Mouse (Mus musculus): ENCODE measurements around the gene Gosr1. TPM values are rescaled to one million over a fixed set of nuclear protein-coding genes. Genes with fewer than 3 reads are reported as not detected.

Gene Gosr1
- polyA plus RNA-seq, 1 experiment = 0.34 TPM

DNA sequence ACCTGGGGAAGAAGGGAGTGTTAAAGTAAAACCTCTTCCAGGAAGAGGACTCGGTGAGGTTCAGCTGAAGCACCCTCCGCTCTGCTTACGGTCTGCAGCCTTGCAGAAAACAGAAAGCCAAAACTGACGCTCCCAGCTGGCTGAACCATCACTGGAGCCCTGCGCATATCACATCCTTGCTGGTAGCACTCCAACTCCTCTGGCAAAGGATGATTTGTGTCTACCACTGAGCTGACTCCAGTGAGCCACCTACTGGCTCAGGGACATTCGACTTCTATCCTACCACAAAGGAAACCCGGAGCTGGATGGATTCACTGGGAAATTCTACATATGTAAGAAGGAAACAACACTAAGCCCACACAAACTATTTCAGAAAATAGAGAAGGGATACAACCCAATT, 18.8 kb downstream of the Gosr1 start:
- TF ChIP-seq TAL1 (IDR thresholded peaks at IDR 0.05; ENCODE audit: low read length) = no peak
- TF ChIP-seq GATA1 (IDR thresholded peaks at IDR 0.05; ENCODE audit: low read length) = no peak
- Histone ChIP-seq H3K36me3 (ENCODE audit: control insufficient read depth) (peaks cover 73% of the 10 kb centered on the region), H3K4me3 (replicated peaks) (no peak overlapping the region), H3K27me3 (ENCODE audit: control insufficient read depth) (no peaks in the 10 kb centered on the region), H3K4me1 (ENCODE audit: control insufficient read depth) (no peaks in the 10 kb centered on the region), H3K9me3 (ENCODE audit: control insufficient read depth, low read length) (no peaks in the 10 kb centered on the region)

DNA sequence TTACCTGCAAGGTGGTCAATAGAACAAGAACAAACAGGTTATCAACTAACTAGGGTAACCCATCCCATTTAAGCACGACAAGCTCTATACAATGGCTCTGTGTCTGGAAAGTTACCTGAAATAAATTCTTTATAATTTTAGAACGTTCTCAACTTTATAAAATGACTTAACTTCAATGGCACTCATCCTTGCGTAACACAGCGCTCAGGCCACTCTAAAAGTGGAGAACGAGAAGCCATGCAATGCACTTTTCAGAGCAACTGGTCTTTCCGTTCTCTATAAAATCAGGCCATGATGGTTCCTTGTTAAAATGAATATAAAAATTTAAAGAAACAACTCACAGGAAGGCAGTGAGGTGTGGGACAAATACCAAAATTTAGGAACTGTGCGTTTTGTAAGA, 20.9 kb downstream of the Gosr1 start:
- Histone ChIP-seq H3K36me3 (ENCODE audit: control insufficient read depth) (peaks cover 61% of the 10 kb centered on the region), H3K4me1 (ENCODE audit: control insufficient read depth) (no peaks in the 10 kb centered on the region), H3K27me3 (ENCODE audit: control insufficient read depth) (no peaks in the 10 kb centered on the region), H3K9me3 (ENCODE audit: control insufficient read depth, low read length) (no peaks in the 10 kb centered on the region), H3K4me3 (replicated peaks) (no peak overlapping the region)
- TF ChIP-seq TAL1 (IDR thresholded peaks at IDR 0.05; ENCODE audit: low read length) = no peak
- TF ChIP-seq GATA1 (IDR thresholded peaks at IDR 0.05; ENCODE audit: low read length) = no peak

DNA sequence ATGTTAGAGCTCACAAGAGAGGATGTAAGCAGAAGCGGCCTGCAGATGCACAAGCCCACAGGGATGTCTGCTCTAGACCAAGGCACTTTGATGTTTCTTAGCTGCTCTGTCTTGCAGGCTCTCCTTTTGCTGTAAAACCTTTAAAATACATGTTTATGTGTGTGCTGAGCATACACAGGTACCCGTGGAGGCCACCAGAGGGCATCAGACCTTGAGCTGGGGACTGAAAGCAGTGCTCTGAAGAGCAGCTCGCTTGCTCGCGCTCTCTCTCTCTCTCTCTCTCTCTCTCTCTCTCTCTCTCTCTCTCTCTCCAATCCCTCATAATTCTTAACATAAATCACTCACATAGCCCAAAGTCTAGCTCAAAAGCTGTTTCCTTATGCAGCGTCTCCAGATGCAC, 24.3 kb downstream of the Gosr1 start:
- peaks cover 56% of the 10 kb centered on the region for H3K36me3 ChIP-seq (ENCODE audit: control insufficient read depth)

DNA sequence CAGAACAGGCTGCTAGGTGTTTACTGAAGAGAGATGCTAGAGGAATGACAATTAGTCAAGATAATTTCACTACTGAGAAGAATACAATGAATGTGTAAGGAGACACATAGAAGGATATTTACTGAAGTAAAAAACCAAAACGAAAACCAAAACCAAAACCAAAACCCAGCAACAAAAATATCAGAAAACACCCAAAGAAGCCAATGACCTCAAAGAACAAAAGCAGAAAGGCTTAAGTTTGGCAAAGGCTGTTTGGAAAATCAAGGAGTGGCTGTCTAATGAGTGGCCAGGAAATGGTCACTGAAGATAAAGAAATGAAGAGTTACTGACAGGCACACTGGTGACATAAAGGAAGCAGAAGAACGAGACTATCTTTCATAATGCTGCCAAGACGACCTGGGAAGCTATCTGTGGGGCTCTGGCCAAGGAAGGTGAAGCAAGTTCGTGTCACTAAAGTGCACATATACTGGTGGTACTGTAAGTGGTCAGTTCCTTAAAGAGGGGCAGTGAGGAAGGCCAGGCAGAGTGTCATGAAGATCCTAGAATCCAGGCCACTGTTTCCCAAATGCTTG, 27.5 kb downstream of the Gosr1 start:
- Histone ChIP-seq H3K4me3 (replicated peaks) (no peak overlapping the region), H3K36me3 (ENCODE audit: control insufficient read depth) (peaks cover 57% of the 10 kb centered on the region)
- TF ChIP-seq GATA1 (IDR thresholded peaks at IDR 0.05; ENCODE audit: low read length) (no peak), TAL1 (IDR thresholded peaks at IDR 0.05; ENCODE audit: low read length) (no peak)

More for the DNA sequence above, 24.3 kb downstream of the Gosr1 start:
- no peak for TF ChIP-seq TAL1 (IDR thresholded peaks at IDR 0.05; ENCODE audit: low read length)
- TF ChIP-seq GATA1 (IDR thresholded peaks at IDR 0.05; ENCODE audit: low read length) = no peak
- Histone ChIP-seq H3K9me3 (ENCODE audit: control insufficient read depth, low read length) (no peaks in the 10 kb centered on the region), H3K27me3 (ENCODE audit: control insufficient read depth) (no peaks in the 10 kb centered on the region), H3K4me3 (replicated peaks) (no peak overlapping the region), H3K4me1 (ENCODE audit: control insufficient read depth) (no peaks in the 10 kb centered on the region)

DNA sequence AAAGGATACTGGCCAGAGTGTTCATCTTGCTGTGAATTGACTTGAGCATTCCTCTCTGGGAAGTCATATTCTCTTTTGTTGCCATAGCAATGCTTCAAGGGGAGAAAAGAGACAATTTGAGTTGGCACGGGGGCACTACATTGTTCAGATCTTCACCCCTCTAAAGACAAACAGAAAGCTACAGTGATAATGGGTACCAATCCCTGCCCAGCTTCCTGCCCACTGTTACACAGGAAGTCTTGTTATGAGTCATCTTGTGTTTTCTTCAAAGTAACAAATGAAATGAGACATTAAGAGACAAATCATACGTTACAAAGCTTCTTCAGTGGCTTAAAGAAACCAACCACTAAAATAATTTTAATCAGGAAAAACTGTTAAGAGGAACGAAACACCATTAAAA, 28.8 kb downstream of the Gosr1 start:
- Histone ChIP-seq H3K36me3 (ENCODE audit: control insufficient read depth) (peaks cover 66% of the 10 kb centered on the region), H3K4me3 (replicated peaks) (no peak overlapping the region), H3K27me3 (ENCODE audit: control insufficient read depth) (no peaks in the 10 kb centered on the region), H3K9me3 (ENCODE audit: control insufficient read depth, low read length) (no peaks in the 10 kb centered on the region), H3K4me1 (ENCODE audit: control insufficient read depth) (no peaks in the 10 kb centered on the region)
- TF ChIP-seq TAL1 (IDR thresholded peaks at IDR 0.05; ENCODE audit: low read length) (no peak), GATA1 (IDR thresholded peaks at IDR 0.05; ENCODE audit: low read length) (no peak)

More for the DNA sequence above, 27.5 kb downstream of the Gosr1 start:
- H3K4me1 ChIP-seq (ENCODE audit: control insufficient read depth) = no peaks in the 10 kb centered on the region
- H3K9me3 ChIP-seq (ENCODE audit: control insufficient read depth, low read length) = no peaks in the 10 kb centered on the region
- no peaks in the 10 kb centered on the region for H3K27me3 ChIP-seq (ENCODE audit: control insufficient read depth)

DNA sequence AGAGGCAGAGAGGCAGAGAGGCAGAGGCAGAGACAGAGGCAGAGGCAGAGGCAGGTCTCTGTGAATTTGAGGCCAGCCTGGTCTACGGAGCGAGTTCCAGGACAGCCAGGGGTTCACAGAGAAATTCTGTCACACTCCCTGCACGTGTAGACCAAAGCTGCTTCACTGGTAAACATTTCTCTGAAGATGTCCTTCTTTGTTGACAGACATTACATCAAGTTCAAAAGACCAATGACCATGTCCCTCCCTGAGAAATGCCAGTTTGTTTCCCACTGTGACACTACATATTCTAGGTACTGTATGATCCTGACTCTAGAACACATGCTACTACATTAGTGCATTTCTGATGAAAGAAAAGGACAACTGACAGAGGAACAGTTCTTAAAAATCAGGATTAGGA, 32.7 kb downstream of the Gosr1 start:
- Histone ChIP-seq H3K4me3 (replicated peaks) (no peak overlapping the region), H3K27me3 (ENCODE audit: control insufficient read depth) (no peaks in the 10 kb centered on the region), H3K9me3 (ENCODE audit: control insufficient read depth, low read length) (no peaks in the 10 kb centered on the region), H3K36me3 (ENCODE audit: control insufficient read depth) (peaks cover 70% of the 10 kb centered on the region), H3K4me1 (ENCODE audit: control insufficient read depth) (no peaks in the 10 kb centered on the region)
- TF ChIP-seq GATA1 (IDR thresholded peaks at IDR 0.05; ENCODE audit: low read length) (no peak), TAL1 (IDR thresholded peaks at IDR 0.05; ENCODE audit: low read length) (no peak)

DNA sequence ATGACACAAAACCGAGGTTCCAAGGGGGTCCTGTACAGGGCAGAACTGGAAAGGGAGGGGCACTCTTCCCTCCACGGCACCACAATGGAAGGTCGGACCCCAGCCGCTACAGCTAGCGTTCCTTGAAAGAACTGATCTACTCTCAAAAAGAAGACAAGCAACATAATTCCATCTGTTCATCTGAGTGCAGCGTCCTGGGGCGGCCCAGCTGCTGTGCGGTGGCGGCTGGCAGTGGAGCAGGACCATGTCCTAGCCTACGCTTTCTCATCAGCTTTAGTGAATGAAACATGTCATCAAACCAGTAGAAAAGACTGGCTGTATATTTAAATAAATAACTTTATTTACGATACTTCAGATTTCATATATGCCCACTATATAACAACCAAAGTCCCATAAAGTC, 35.3 kb downstream of the Gosr1 start:
- Histone ChIP-seq H3K36me3 (ENCODE audit: control insufficient read depth) (peaks cover 47% of the 10 kb centered on the region), H3K4me1 (ENCODE audit: control insufficient read depth) (no peaks in the 10 kb centered on the region)
- no peak for TF ChIP-seq TAL1 (IDR thresholded peaks at IDR 0.05; ENCODE audit: low read length)
- no peak for TF ChIP-seq GATA1 (IDR thresholded peaks at IDR 0.05; ENCODE audit: low read length)

DNA sequence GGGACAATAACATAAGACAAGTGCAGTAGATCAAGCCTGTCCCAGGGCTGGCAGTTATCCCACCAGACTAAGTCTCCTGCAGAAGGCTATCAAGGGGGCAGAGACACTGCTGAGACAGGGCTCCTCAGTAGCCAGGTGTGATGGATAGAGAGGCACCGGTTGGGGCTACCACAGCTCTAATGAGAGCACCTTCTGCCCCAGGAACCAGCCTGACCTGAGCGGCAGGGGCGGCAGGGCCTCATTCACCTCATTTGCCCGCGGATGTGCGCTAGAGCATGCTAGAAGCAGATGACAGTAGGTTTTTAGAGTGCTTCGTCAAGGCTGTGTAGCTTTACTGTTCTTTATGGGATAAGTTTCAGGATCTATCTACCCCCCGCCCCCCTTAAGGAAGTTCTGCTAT, 39.5 kb downstream of the Gosr1 start:
- Histone ChIP-seq H3K36me3 (ENCODE audit: control insufficient read depth) (peaks cover 13% of the 10 kb centered on the region), H3K4me1 (ENCODE audit: control insufficient read depth) (no peaks in the 10 kb centered on the region), H3K4me3 (replicated peaks) (no peak overlapping the region), H3K27me3 (ENCODE audit: control insufficient read depth) (no peaks in the 10 kb centered on the region), H3K9me3 (ENCODE audit: control insufficient read depth, low read length) (no peaks in the 10 kb centered on the region)
- no peak for TF ChIP-seq TAL1 (IDR thresholded peaks at IDR 0.05; ENCODE audit: low read length)
- no peak for TF ChIP-seq GATA1 (IDR thresholded peaks at IDR 0.05; ENCODE audit: low read length)

More for the DNA sequence above, 35.3 kb downstream of the Gosr1 start:
- Histone ChIP-seq H3K4me3 (replicated peaks) (no peak overlapping the region), H3K9me3 (ENCODE audit: control insufficient read depth, low read length) (no peaks in the 10 kb centered on the region), H3K27me3 (ENCODE audit: control insufficient read depth) (no peaks in the 10 kb centered on the region)

DNA sequence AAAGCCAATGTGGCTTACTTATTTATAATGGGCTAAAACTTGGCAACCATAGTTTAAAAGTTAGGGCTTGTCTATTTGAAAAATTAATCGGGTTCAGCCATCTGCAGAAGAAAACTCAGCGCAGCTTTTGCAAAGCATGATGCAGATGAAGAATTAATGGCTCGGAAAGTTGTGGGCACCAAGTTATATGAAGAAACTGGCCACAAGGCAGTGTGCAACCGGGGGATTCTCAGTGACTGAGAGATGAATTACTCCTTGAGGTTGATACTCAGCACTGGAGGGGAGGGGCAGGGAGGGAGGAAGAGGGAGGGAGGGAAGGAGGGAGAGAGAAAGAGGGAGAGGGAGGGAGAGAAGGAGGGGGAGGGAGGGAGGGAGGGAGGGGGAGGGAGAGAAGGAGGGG, 46.4 kb downstream of the Gosr1 start:
- no peak overlapping the region for H3K4me3 ChIP-seq (replicated peaks)
- TF ChIP-seq TAL1 (IDR thresholded peaks at IDR 0.05; ENCODE audit: low read length) = no peak
- no peak for TF ChIP-seq GATA1 (IDR thresholded peaks at IDR 0.05; ENCODE audit: low read length)
- no peaks in the 10 kb centered on the region for H3K9me3 ChIP-seq (ENCODE audit: control insufficient read depth, low read length)
- H3K36me3 ChIP-seq (ENCODE audit: control insufficient read depth) = no peaks in the 10 kb centered on the region
- no peaks in the 10 kb centered on the region for H3K27me3 ChIP-seq (ENCODE audit: control insufficient read depth)
- no peaks in the 10 kb centered on the region for H3K4me1 ChIP-seq (ENCODE audit: control insufficient read depth)

Data from erythroblast, embryonic 14.5 days (primary cell).